Mouse (Mus musculus) neural tube, embryonic 13.5 days (tissue): Measurements from ENCODE around the gene Tbcel. TPM values are rescaled to one million over a fixed set of nuclear protein-coding genes. Genes with fewer than 3 reads are reported as not detected.

Experiments
- ATAC-seq: fragments of 200-750 bp; cut with Nextera tagmentation; 2 replicates; pipeline ENCODE4 v1.8.0; 2017; ENCODE audit warnings: low read depth, mild to moderate bottlenecking, moderate TSS enrichment, moderate library complexity
- H3K27ac ChIP-seq: fragments of 300-500 bp; sonication (generic); replicated peaks from 2 replicates; pipeline ENCODE4 v1.5.1; 2015; ENCODE audit warnings: moderate library complexity, mild to moderate bottlenecking, inconsistent platforms
- H3K27me3 ChIP-seq: fragments of 300-500 bp; sonication (generic); 2 replicates; pipeline ENCODE4 v1.6.1; 2015; ENCODE audit warnings: mild to moderate bottlenecking, inconsistent platforms
- H3K36me3 ChIP-seq: fragments of 300-500 bp; sonication (generic); 2 replicates; pipeline ENCODE4 v1.6.1; 2015; ENCODE audit warnings: mild to moderate bottlenecking, inconsistent platforms
- H3K4me1 ChIP-seq: fragments of 300-500 bp; sonication (generic); replicated peaks from 2 replicates; pipeline ENCODE4 v1.6.1; 2015; ENCODE audit warnings: inconsistent platforms
- H3K4me2 ChIP-seq: fragments of 300-500 bp; sonication (generic); 2 replicates; pipeline ENCODE4 v1.6.1; 2015; ENCODE audit warnings: inconsistent platforms, mild to moderate bottlenecking, moderate library complexity
- H3K4me3 ChIP-seq: fragments of 300-500 bp; sonication (generic); 2 replicates; pipeline ENCODE4 v1.5.1; 2015; ENCODE audit warnings: mild to moderate bottlenecking, inconsistent platforms
- H3K9ac ChIP-seq: fragments of 300-500 bp; sonication (generic); 2 replicates; pipeline ENCODE4 v1.6.1; 2015; ENCODE audit warnings: moderate library complexity, mild to moderate bottlenecking, inconsistent platforms
- H3K9me3 ChIP-seq: fragments of 300-500 bp; sonication (generic); 2 replicates; pipeline ENCODE4 v1.6.1; 2016; ENCODE audit warnings: inconsistent platforms
- whole genome bisulfite sequencing: fragments of 180-500 bp; shearing (Covaris S2); methylation state at CpG from one replicate; pipeline ENCODE4 v1.1.7; 2015; 5-methylcytosine and 5-hydroxymethylcytosine counted together
- polyA plus RNA-seq: library from polyadenylated mRNA; unstranded; fragments of >200 nt; fragmentation: Nextera tagmentation; extraction: Ambion mirVana; gene quantifications from 2 replicates; pipeline ENCODE4 v1.2.1, GENCODE M21; 2015

The Tbcel gene
- polyA plus RNA-seq, 1 experiment from 2014 or later: 4.9 TPM

DNA sequence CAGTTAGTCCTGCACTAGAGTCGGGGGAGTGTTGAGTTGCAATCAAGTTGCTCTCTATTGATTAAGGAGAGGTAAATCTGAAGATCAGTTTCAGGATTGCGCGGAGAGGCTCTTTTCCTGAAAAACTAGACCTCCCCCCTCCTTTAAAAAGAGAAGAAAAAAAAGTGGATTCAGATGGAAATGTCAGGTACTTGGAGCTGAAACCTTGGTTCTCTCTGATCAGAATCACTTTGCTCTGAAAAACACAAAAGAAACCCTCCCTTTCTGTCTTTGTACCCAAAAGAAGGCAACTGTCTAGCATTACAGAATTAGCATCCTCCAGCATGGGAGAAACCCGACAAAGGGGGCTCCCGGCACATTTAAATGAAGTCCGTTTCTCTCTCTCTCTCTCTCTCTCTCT lies 107.8 kb downstream of the Tbcel start, which contains the start of gene Tecta:
Gene Tecta, minus strand, starts transcription at position 101 of the 400 bp plus-strand sequence.
- H3K4me2 ChIP-seq: no peak within 1 kb of the TSS
- no peaks in the 10 kb centered on the region for H3K9me3 ChIP-seq
- no peak within 1 kb of the TSS for H3K27ac ChIP-seq
- H3K9ac ChIP-seq: no peak within 1 kb of the TSS
- 67% methylated on average over 6 of the region's 6 CpGs for WGBS
- no peak within 1 kb of the TSS for H3K4me3 ChIP-seq
- H3K27me3 ChIP-seq: peaks cover 9% of the 10 kb centered on the region; the same call in 1 of the 2 replicates
- ATAC-seq: no peak
- peaks cover 19% of the 10 kb centered on the region for H3K4me1 ChIP-seq
- H3K36me3 ChIP-seq: no peaks in the 10 kb centered on the region

GRCm38 (mm10) chr9:42396141-42396540 lies 111.5 kb downstream of the Tbcel start:
- H3K9ac ChIP-seq: no peak overlapping the region
- no peak overlapping the region for H3K4me2 ChIP-seq
- H3K27me3 ChIP-seq: peaks cover 9% of the 10 kb centered on the region; the same call in 1 of the 2 replicates
- no peaks in the 10 kb centered on the region for H3K9me3 ChIP-seq
- no peak for ATAC-seq
- peaks cover 34% of the 10 kb centered on the region for H3K4me1 ChIP-seq
- 86% methylated on average over 2 of the region's 2 CpGs for WGBS
- H3K36me3 ChIP-seq: no peaks in the 10 kb centered on the region
- H3K4me3 ChIP-seq: no peak overlapping the region
- no peak overlapping the region for H3K27ac ChIP-seq

DNA sequence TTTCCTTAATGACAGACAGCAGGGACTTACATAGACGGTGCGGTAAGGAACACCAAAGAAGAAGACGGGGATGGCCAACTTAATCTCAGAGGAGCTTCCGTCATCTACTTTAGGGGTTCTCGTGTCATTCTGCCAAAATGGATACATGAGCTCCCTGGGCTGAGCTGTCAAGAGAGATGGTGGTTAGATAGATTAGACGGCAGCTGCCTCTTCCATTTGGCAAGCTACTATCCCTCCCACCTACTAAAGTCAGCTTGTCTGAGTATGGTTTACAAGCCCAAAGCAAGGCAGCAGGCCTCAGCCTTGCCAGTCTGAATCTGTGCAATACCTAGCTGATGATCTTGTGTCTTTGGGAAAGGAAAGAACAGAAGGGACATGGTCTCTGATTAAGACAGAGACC lies 112.7 kb downstream of the Tbcel start:
- no peaks in the 10 kb centered on the region for H3K9me3 ChIP-seq
- no peak overlapping the region for H3K9ac ChIP-seq
- H3K27me3 ChIP-seq: peaks cover 9% of the 10 kb centered on the region; the same call in 1 of the 2 replicates
- ATAC-seq: no peak
- peaks cover 46% of the 10 kb centered on the region for H3K4me1 ChIP-seq
- H3K4me3 ChIP-seq: no peak overlapping the region
- 59% methylated on average over 6 of the region's 6 CpGs for WGBS
- no peaks in the 10 kb centered on the region for H3K36me3 ChIP-seq
- no peak overlapping the region for H3K4me2 ChIP-seq
- no peak overlapping the region for H3K27ac ChIP-seq

DNA sequence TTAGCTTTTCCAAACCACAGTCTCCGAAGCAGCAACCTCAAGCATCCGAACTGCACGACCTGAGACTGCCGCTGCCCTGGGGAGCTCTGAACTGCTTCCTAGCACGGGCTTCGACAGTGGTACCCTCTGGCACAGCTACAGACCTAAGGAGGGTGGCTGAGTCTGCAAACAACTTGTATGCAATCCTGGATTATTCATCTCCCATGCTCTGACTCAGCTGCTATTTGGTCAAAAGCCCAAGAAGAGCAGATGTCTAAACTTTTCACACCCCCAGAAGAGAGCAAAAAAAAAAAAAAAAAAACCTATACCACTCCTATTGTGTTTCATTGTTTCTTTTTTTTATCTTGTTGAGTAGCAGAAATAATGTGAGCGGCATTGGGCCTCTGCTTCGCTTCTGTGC lies 113.3 kb downstream of the Tbcel start:
- Histone ChIP-seq H3K4me1 (peaks cover 45% of the 10 kb centered on the region), H3K4me3 (no peak overlapping the region), H3K9me3 (no peaks in the 10 kb centered on the region), H3K36me3 (no peaks in the 10 kb centered on the region), H3K27ac (no peak overlapping the region), H3K4me2 (no peak overlapping the region), H3K9ac (no peak overlapping the region), H3K27me3 (peaks cover 4% of the 10 kb centered on the region; the same call in 1 of the 2 replicates)
- 68% methylated on average over 8 of the region's 8 CpGs for WGBS
- no peak for ATAC-seq

- Histone ChIP-seq H3K4me1 (peaks cover 38% of the 10 kb centered on the region), H3K9me3 (no peaks in the 10 kb centered on the region), H3K4me3 (no peak overlapping the region), H3K36me3 (no peaks in the 10 kb centered on the region), H3K27me3 (peaks cover 8% of the 10 kb centered on the region; the same call in 1 of the 2 replicates), H3K4me2 (no peak overlapping the region), H3K9ac (no peak overlapping the region), H3K27ac (no peak overlapping the region)
- WGBS: 70% methylated on average over 6 of the region's 6 CpGs
- ATAC-seq: no peak
Observed at GRCm38 (mm10) chr9:42392927-42393326, 114.7 kb downstream of the Tbcel start.

DNA sequence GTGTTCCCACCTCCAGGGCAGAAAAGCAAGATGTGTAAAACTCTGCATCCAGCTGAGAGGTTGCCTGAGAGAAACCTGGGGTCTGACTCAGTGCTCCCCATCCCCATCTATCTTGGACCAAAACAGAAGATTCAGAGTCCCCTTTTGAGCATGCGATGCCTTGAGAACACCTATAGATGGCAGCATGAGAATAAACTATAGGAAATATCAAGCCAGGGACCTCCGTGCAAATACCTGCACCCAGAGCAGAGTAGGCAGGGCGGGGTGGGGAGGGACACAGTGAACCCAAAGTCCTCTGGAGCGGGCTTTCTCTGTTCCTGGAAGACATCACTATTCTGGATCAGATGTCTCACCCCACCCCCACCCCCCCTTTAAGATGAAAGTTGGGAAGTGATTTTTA lies 119.1 kb downstream of the Tbcel start:
- H3K9me3 ChIP-seq: no peaks in the 10 kb centered on the region
- no peak overlapping the region for H3K9ac ChIP-seq
- peaks cover 43% of the 10 kb centered on the region for H3K4me1 ChIP-seq
- 65% methylated on average over 4 of the region's 4 CpGs for WGBS
- no peak overlapping the region for H3K4me3 ChIP-seq
- H3K36me3 ChIP-seq: no peaks in the 10 kb centered on the region
- H3K4me2 ChIP-seq: no peak overlapping the region
- H3K27ac ChIP-seq: no peak overlapping the region
- H3K27me3 ChIP-seq: peaks cover 30% of the 10 kb centered on the region
- ATAC-seq: no peak

GRCm38 (mm10) chr9:42387038-42387437 lies 120.6 kb downstream of the Tbcel start:
- Histone ChIP-seq H3K4me1 (peaks cover 52% of the 10 kb centered on the region), H3K9me3 (no peaks in the 10 kb centered on the region), H3K4me3 (no peak overlapping the region), H3K27me3 (peaks cover 30% of the 10 kb centered on the region), H3K4me2 (no peak overlapping the region), H3K36me3 (no peaks in the 10 kb centered on the region), H3K9ac (no peak overlapping the region), H3K27ac (no peak overlapping the region)
- ATAC-seq: no peak
- WGBS: 69% methylated on average over 8 of the region's 8 CpGs

DNA sequence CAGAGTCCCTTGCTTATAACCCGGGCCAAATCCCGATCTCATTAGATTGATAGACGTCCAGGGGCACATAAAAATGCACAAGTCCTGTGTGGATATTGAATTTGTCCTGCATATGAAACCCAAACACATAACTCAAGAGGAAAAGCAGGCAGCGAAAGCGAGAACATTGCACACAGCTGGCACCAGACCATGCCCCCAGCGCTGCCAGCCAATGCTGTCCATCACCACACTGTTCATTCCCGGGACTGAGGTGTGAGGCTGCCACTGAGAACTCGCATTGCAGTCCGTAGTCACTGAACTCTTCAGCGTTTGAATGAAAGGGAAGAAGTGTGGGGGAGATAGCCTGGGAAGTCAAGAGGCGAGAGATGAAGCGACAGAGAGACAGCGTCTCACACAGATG lies 122.0 kb downstream of the Tbcel start:
- peaks cover 43% of the 10 kb centered on the region for H3K4me1 ChIP-seq
- no peaks in the 10 kb centered on the region for H3K36me3 ChIP-seq
- no peak overlapping the region for H3K27ac ChIP-seq
- H3K4me3 ChIP-seq: no peak overlapping the region
- ATAC-seq: no peak
- no peaks in the 10 kb centered on the region for H3K9me3 ChIP-seq
- peaks cover 30% of the 10 kb centered on the region for H3K27me3 ChIP-seq
- no peak overlapping the region for H3K4me2 ChIP-seq
- H3K9ac ChIP-seq: no peak overlapping the region
- WGBS: 58% methylated on average over 13 of the region's 13 CpGs

- H3K27ac ChIP-seq: peak overlapping the region; percentile 56; the same call in 1 of the 2 replicates
- no peak overlapping the region for H3K4me3 ChIP-seq
- H3K9me3 ChIP-seq: 0 out of 2 replicates have a peak, but pooled peaks cover 9% of the 10 kb centered on the region
- H3K36me3 ChIP-seq: no peaks in the 10 kb centered on the region
- H3K27me3 ChIP-seq: peaks cover 25% of the 10 kb centered on the region; the same call in 1 of the 2 replicates
- H3K9ac ChIP-seq: no peak overlapping the region
- H3K4me2 ChIP-seq: no peak overlapping the region
- 49% methylated on average over 8 of the region's 8 CpGs for WGBS
- peak; percentile 55; the same call in 1 of the 2 replicates for ATAC-seq
- H3K4me1 ChIP-seq: peaks cover 35% of the 10 kb centered on the region
Observed at GRCm38 (mm10) chr9:42382628-42383347, 124.8 kb downstream of the Tbcel start.

DNA sequence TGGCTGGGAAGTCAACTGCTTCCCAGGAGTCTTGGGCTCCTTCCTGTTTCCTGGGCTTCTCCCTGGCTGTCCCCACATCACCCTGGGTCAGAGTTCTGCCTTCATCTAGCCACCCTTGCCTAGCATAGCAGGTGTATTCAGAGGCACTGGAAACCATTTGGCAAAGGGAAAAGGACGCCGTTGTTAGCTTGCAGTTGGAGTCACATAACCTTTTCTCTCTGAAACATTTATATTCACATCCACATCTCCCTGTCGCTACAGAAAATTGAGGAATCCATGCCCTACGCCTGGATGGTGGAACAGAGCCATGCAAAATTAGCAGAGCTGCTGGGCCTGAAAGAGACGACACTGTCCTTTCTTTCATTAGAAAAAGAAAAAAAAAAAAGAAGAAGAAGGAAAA lies 125.5 kb downstream of the Tbcel start:
- ATAC-seq: 0 out of 2 replicates have a peak, but pooled peaks have one; percentile 8
- 40% methylated on average over 5 of the region's 5 CpGs for WGBS
- no peak overlapping the region for H3K4me3 ChIP-seq
- H3K4me1 ChIP-seq: peaks cover 33% of the 10 kb centered on the region
- no peaks in the 10 kb centered on the region for H3K36me3 ChIP-seq
- H3K4me2 ChIP-seq: no peak overlapping the region
- peak overlapping the region; percentile 56; the same call in 1 of the 2 replicates for H3K27ac ChIP-seq
- H3K9ac ChIP-seq: no peak overlapping the region
- peaks cover 20% of the 10 kb centered on the region; the same call in 1 of the 2 replicates for H3K27me3 ChIP-seq
- 0 out of 2 replicates have a peak, but pooled peaks cover 9% of the 10 kb centered on the region for H3K9me3 ChIP-seq

DNA sequence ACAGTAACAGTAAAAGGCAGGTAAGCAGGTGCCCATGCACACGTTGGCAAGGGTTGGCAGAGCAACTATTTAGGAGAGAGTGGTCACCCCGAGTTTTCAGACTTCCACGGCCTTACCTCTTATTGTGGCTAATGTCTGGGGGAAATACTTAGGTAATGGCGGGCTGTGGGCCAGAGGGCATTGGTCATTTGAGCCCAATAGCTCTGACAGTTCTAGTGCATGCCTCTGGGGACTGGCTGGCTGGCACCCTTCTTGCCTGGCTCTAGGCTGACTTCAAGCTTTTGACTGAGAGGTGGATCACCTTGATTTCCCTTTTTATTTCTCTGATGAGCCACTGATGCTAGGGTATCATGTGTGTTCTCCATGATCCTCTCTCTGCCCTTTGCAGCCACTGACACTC lies 129.5 kb downstream of the Tbcel start:
- Histone ChIP-seq H3K4me3 (no peak overlapping the region), H3K36me3 (no peaks in the 10 kb centered on the region), H3K27ac (no peak overlapping the region), H3K9ac (no peak overlapping the region), H3K4me1 (peaks cover 14% of the 10 kb centered on the region), H3K27me3 (no peaks in the 10 kb centered on the region), H3K4me2 (no peak overlapping the region), H3K9me3 (0 out of 2 replicates have a peak, but pooled peaks cover 9% of the 10 kb centered on the region)
- 90% methylated on average over 4 of the region's 4 CpGs for WGBS
- ATAC-seq: no peak

DNA sequence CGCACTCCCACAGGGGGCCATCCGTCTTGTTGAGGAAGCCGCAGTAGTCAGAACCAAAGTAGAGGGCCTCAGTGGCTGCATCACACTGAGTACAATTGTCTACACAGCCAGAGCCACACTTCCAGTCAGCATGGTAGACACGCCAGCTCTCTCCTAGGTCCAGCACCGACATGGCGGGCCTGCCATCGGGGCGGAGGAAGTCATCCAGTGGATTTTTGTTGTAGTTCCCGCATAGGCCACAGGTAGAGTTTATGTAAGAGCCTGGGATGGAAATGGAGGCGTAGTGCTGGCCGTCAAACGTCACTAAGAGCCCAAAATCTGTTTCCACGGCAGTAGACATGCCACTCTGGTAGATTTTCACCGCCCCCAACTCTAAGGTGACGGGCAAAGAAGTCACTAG lies 130.0 kb downstream of the Tbcel start:
- Histone ChIP-seq H3K27ac (no peak overlapping the region), H3K36me3 (no peaks in the 10 kb centered on the region), H3K4me2 (no peak overlapping the region), H3K9ac (no peak overlapping the region), H3K27me3 (peaks cover 2% of the 10 kb centered on the region; the same call in 1 of the 2 replicates), H3K9me3 (0 out of 2 replicates have a peak, but pooled peaks cover 9% of the 10 kb centered on the region), H3K4me1 (peaks cover 10% of the 10 kb centered on the region; the same call in 1 of the 2 replicates), H3K4me3 (no peak overlapping the region)
- WGBS: 95% methylated on average over 15 of the region's 15 CpGs
- ATAC-seq: no peak
